Mouse (Mus musculus) spleen, postnatal 4 days (tissue): Measurements from ENCODE around the gene Dbil5.

Experiments used
- DNase-seq, 2 experiments: peaks; one replicate each; pipeline ENCODE4 v3.0.0; 2022; ENCODE audit warnings: low spot score in 2 of 2

Gene Dbil5

GRCm38 (mm10) chr11:76236136-76236535, 18.7 kb downstream of the Dbil5 start:
- DNase-seq: no peak

- no peak for DNase-seq
Measured at GRCm38 (mm10) chr11:76239750-76240149, 22.3 kb downstream of the Dbil5 start.

GRCm38 (mm10) chr11:76242901-76243810, 25.7 kb downstream of the Dbil5 start, which contains the start of the genes Mrm3 and Glod4:
TSS of gene Mrm3 (plus strand) at chr11:76243715.
TSS of gene Glod4 (minus strand) at chr11:76243725.
- DNase-seq: peak; percentile 87 to 94

GRCm38 (mm10) chr11:76243811-76244546, 26.6 kb downstream of the Dbil5 start:
- DNase-seq: no peak

GRCm38 (mm10) chr11:76246439-76246838, 29.0 kb downstream of the Dbil5 start:
- no peak for DNase-seq

- no peak for DNase-seq
Measured at GRCm38 (mm10) chr11:76247239-76247638, 29.8 kb downstream of the Dbil5 start.

GRCm38 (mm10) chr11:76252036-76252435, 34.6 kb downstream of the Dbil5 start:
- no peak for DNase-seq

- peak; percentile 77 to 87 for DNase-seq
Measured at GRCm38 (mm10) chr11:76253145-76253917, 35.9 kb downstream of the Dbil5 start.

- no peak for DNase-seq
Measured at GRCm38 (mm10) chr11:76253918-76254264, 36.5 kb downstream of the Dbil5 start.

GRCm38 (mm10) chr11:76255431-76256001, 38.1 kb downstream of the Dbil5 start:
- DNase-seq: no peak

- DNase-seq: no peak
Measured at GRCm38 (mm10) chr11:76256129-76256528, 38.7 kb downstream of the Dbil5 start.

- no peak for DNase-seq
Measured at GRCm38 (mm10) chr11:76257386-76257785, 40.0 kb downstream of the Dbil5 start.

- no peak for DNase-seq
Measured at GRCm38 (mm10) chr11:76258511-76258910, 41.1 kb downstream of the Dbil5 start.

- DNase-seq: no peak
Measured at GRCm38 (mm10) chr11:76260208-76261050, 43.0 kb downstream of the Dbil5 start.

GRCm38 (mm10) chr11:76261224-76261623, 43.8 kb downstream of the Dbil5 start:
- DNase-seq: no peak

- no peak for DNase-seq
Measured at GRCm38 (mm10) chr11:76262611-76263351, 45.4 kb downstream of the Dbil5 start.

- no peak for DNase-seq
Measured at GRCm38 (mm10) chr11:76267550-76267949, 50.1 kb downstream of the Dbil5 start.

- no peak for DNase-seq
Measured at GRCm38 (mm10) chr11:76268001-76268459, 50.6 kb downstream of the Dbil5 start.
